11 mouse cellular contexts compared by ENCODE assay signal in genomic region chr1:78204341-78204740, GRCm38 (mm10). TPM values are rescaled to one million over a fixed set of nuclear protein-coding genes. Genes with fewer than 3 reads are reported as not detected.
DNase-seq lines count a peak whose midpoint lies in the region; ATAC-seq and TF ChIP-seq lines count a peak whose summit lies in the region.
"Had no signal": no experiment of that assay in that cellular context is flagged by ENCODE, and none has a peak within 500 bp of the region (broad histone marks: within the 10 kb centered on the region; RNA-seq: fewer than 3 reads in every experiment).

No protein-coding gene starts in this region.

- H3K27me3 ChIP-seq in forebrain, embryonic 13.5 days, result peaks cover 98% of the 10 kb centered on the region
- peaks cover 96% of the 10 kb centered on the region for H3K27me3 ChIP-seq in forebrain, embryonic 12.5 days
- peaks cover 88% of the 10 kb centered on the region for H3K27me3 ChIP-seq in lung, postnatal 0 days (replicated peaks; ENCODE audit: insufficient read depth, low read length)
- peaks cover 95% of the 10 kb centered on the region for H3K27me3 ChIP-seq in limb, embryonic 15.5 days
- peaks cover 88% of the 10 kb centered on the region for H3K27me3 ChIP-seq in stomach, embryonic 16.5 days (ENCODE audit: control insufficient read depth, insufficient read depth, low read length)

- DNase-seq in lung, postnatal 0 days (ENCODE audit: low spot score), result no peak
- DNase-seq in lung, postnatal 10 days, result no peak
- DNase-seq in left cerebral cortex, postnatal 25 days (ENCODE audit: low spot score in 2 of 2), result no peak
- DNase-seq in lung, postnatal 4 days, result no peak
- DNase-seq: adrenal gland, postnatal 25 days; cerebellum, adult 8-10 months had no signal

- TF ChIP-seq EP300 in lung, postnatal 0 days (IDR thresholded peaks at IDR 0.05), result no peak

- intact Hi-C loops in left cerebral cortex, postnatal 25 days (cut with DNase I), result loop anchor here (5.0 kb wide), 1 partner anchor 62 kb away; no protein-coding TSS in a partner anchor

- H3K9ac ChIP-seq in forebrain, embryonic 13.5 days, result no peak overlapping the region
- H3K9ac ChIP-seq in forebrain, embryonic 12.5 days, result no peak overlapping the region
- no peak overlapping the region for H3K9ac ChIP-seq in lung, postnatal 0 days (replicated peaks; ENCODE audit: low read depth)
- H3K9ac ChIP-seq in limb, embryonic 15.5 days, result no peak overlapping the region
- H3K9ac ChIP-seq in stomach, embryonic 16.5 days (ENCODE audit: low read length), result no peak overlapping the region

- H3K27ac ChIP-seq in forebrain, embryonic 13.5 days, result no peak overlapping the region
- H3K27ac ChIP-seq in forebrain, embryonic 12.5 days, result no peak overlapping the region
- no peak overlapping the region for H3K27ac ChIP-seq in lung, postnatal 0 days (ENCODE audit: low read length)
- H3K27ac ChIP-seq in limb, embryonic 15.5 days, result no peak overlapping the region
- H3K27ac ChIP-seq in stomach, embryonic 16.5 days (ENCODE audit: low read length), result no peak overlapping the region

- 0 out of 2 replicates have a peak overlapping the region, but pooled peaks have one; percentile 33 for H3K4me3 ChIP-seq in forebrain, embryonic 13.5 days
- no peak overlapping the region; the same call in 1 of the 2 replicates for H3K4me3 ChIP-seq in forebrain, embryonic 12.5 days (replicated peaks)
- H3K4me3 ChIP-seq in lung, postnatal 0 days (ENCODE audit: low read depth, low read length), result no peak overlapping the region; the same call in 1 of the 2 replicates
- peak overlapping the region; percentile 42; the same call in 1 of the 2 replicates for H3K4me3 ChIP-seq in limb, embryonic 15.5 days
- H3K4me3 ChIP-seq in stomach, embryonic 16.5 days (replicated peaks; ENCODE audit: low read length), result peak overlapping the region; percentile 50

- H3K4me2 ChIP-seq in forebrain, embryonic 13.5 days, result no peak overlapping the region
- H3K4me2 ChIP-seq in forebrain, embryonic 12.5 days, result no peak overlapping the region
- peak overlapping the region; percentile 62; the same call in 1 of the 2 replicates for H3K4me2 ChIP-seq in lung, postnatal 0 days (replicated peaks; ENCODE audit: low read depth, low read length)
- H3K4me2 ChIP-seq in limb, embryonic 15.5 days, result peak overlapping the region; percentile 63; the same call in 1 of the 2 replicates
- H3K4me2 ChIP-seq in stomach, embryonic 16.5 days (ENCODE audit: low read depth, low read length), result no peak overlapping the region

- H3K4me1 ChIP-seq in forebrain, embryonic 13.5 days, result peaks cover 13% of the 10 kb centered on the region
- peaks cover 21% of the 10 kb centered on the region for H3K4me1 ChIP-seq in forebrain, embryonic 12.5 days
- peaks cover 9% of the 10 kb centered on the region for H3K4me1 ChIP-seq in lung, postnatal 0 days (ENCODE audit: insufficient read depth, low read depth, low read length)
- H3K4me1 ChIP-seq in limb, embryonic 15.5 days, result peaks cover 12% of the 10 kb centered on the region
- peaks cover 4% of the 10 kb centered on the region; the same call in 1 of the 2 replicates for H3K4me1 ChIP-seq in stomach, embryonic 16.5 days (ENCODE audit: control insufficient read depth, insufficient read depth, low read length)

- WGBS in forebrain, embryonic 13.5 days, result 26% methylated on average over 4 of the region's 4 CpGs
- WGBS in forebrain, embryonic 12.5 days, result 29% methylated on average over 4 of the region's 4 CpGs
- WGBS in lung, postnatal 0 days, result 21% methylated on average over 4 of the region's 4 CpGs
- 24% methylated on average over 4 of the region's 4 CpGs for WGBS in limb, embryonic 15.5 days
- 18% methylated on average over 4 of the region's 4 CpGs for WGBS in stomach, embryonic 16.5 days

- ATAC-seq in forebrain, embryonic 13.5 days, result no peak
- no peak for ATAC-seq in forebrain, embryonic 12.5 days (ENCODE audit: low FRiP score)
- ATAC-seq in lung, postnatal 0 days, result no peak
- no peak for ATAC-seq in limb, embryonic 15.5 days (ENCODE audit: insufficient number of reproducible peaks, low FRiP score, low TSS enrichment, low read depth)
- ATAC-seq in stomach, embryonic 16.5 days (ENCODE audit: insufficient read depth, low FRiP score), result no peak

- TF ChIP-seq CTCF in lung, postnatal 0 days (IDR thresholded peaks at IDR 0.05), result no peak

- no peaks in the 10 kb centered on the region for H3K9me3 ChIP-seq in forebrain, embryonic 13.5 days (replicated peaks)
- H3K9me3 ChIP-seq in forebrain, embryonic 12.5 days, result no peaks in the 10 kb centered on the region
- H3K9me3 ChIP-seq in lung, postnatal 0 days (ENCODE audit: low read length), result no peaks in the 10 kb centered on the region
- H3K9me3 ChIP-seq in limb, embryonic 15.5 days, result no peaks in the 10 kb centered on the region
- H3K9me3 ChIP-seq in stomach, embryonic 16.5 days (replicated peaks; ENCODE audit: control insufficient read depth, low read length), result no peaks in the 10 kb centered on the region

- H3K36me3 ChIP-seq in forebrain, embryonic 13.5 days (ENCODE audit: poor library complexity, severe bottlenecking), result no peaks in the 10 kb centered on the region
- no peaks in the 10 kb centered on the region for H3K36me3 ChIP-seq in forebrain, embryonic 12.5 days (replicated peaks)
- H3K36me3 ChIP-seq in lung, postnatal 0 days (ENCODE audit: insufficient read depth, low read length), result no peaks in the 10 kb centered on the region
- no peaks in the 10 kb centered on the region for H3K36me3 ChIP-seq in limb, embryonic 15.5 days
- H3K36me3 ChIP-seq in stomach, embryonic 16.5 days (ENCODE audit: control insufficient read depth, insufficient read depth, low read length), result no peaks in the 10 kb centered on the region

RNA-seq across cellular contexts. Expression of gene Pax3, which starts 7.4 kb away (rescaled TPM):
- polyA plus RNA-seq in forebrain, embryonic 13.5 days (2015; fragmentation: Nextera tagmentation; extraction: Ambion mirVana), result 0.53 and 0.65 TPM in 2 replicates
- 3.3 and 3.6 TPM in 2 replicates for polyA plus RNA-seq in forebrain, embryonic 12.5 days (2016; fragmentation: Nextera tagmentation; extraction: Ambion mirVana)
- not detected in 2 replicates for polyA plus RNA-seq in lung, postnatal 0 days (2015; fragmentation: Nextera tagmentation; extraction: Ambion mirVana)
- polyA plus RNA-seq in limb, embryonic 15.5 days (2015; fragmentation: Nextera tagmentation; extraction: Ambion mirVana), result 0.60 and 0.96 TPM in 2 replicates
- polyA plus RNA-seq in stomach, embryonic 16.5 days (2015; fragmentation: Nextera tagmentation; extraction: Ambion mirVana), result 0.09 and 0.12 TPM in 2 replicates
- total RNA-seq in left cerebral cortex, postnatal 25 days (2021), result not detected
- total RNA-seq: adrenal gland, postnatal 25 days had no signal
- polyA plus RNA-seq: lung, embryonic 16.5 days had no signal

Comparison
In these comparisons a context has a peak if more than half of its experiments do, and no peak if none do; other contexts are left out.
1. H3K4me3 ChIP-seq: peak in forebrain, embryonic 13.5 days (single experiment), limb, embryonic 15.5 days (single experiment) and stomach, embryonic 16.5 days (single experiment); none in forebrain, embryonic 12.5 days (single experiment) and lung, postnatal 0 days (single experiment).
2. H3K4me2 ChIP-seq: peak in lung, postnatal 0 days (single experiment) and limb, embryonic 15.5 days (single experiment); none in forebrain, embryonic 13.5 days (single experiment), forebrain, embryonic 12.5 days (single experiment) and stomach, embryonic 16.5 days (single experiment).